Mouse (Mus musculus) brown adipose tissue, adult 24 weeks (tissue): ENCODE measurements around the gene Abhd16a. TPM values are rescaled to one million over a fixed set of nuclear protein-coding genes. Genes with fewer than 3 reads are reported as not detected.
"Not testable (repeated sequence)": the region's sequence is repeated elsewhere in the genome, so short reads cannot be mapped to it uniquely, and the experiment has no call there.

Source experiments
- H3K27ac ChIP-seq: fragments of 200-500 bp; replicated peaks from 2 replicates; pipeline ENCODE4 v1.5.1; 2012; ENCODE audit warnings: low read depth, mild to moderate bottlenecking, low read length
- H3K4me1 ChIP-seq: fragments of 200-500 bp; 2 replicates; pipeline ENCODE4 v1.6.1; 2012; ENCODE audit warnings: low read length, mixed read lengths; ENCODE audit not compliant: control insufficient read depth, insufficient read depth, insufficient read length
- H3K4me3 ChIP-seq: fragments of 200-500 bp; 2 replicates; pipeline ENCODE4 v1.5.1; 2012; ENCODE audit warnings: low read depth, mild to moderate bottlenecking, low read length, moderate library complexity; ENCODE audit not compliant: insufficient read depth
- polyA plus RNA-seq: library from polyadenylated mRNA; stranded (reverse); fragments of >200 nt; gene quantifications from 2 replicates; pipeline ENCODE4 v1.2.4, GENCODE M21; 2012; ENCODE audit not compliant: missing spikeins, insufficient read depth, insufficient read length

The Abhd16a gene
- polyA plus RNA-seq, 1 experiment, result 44.8 TPM

GRCm38 (mm10) chr17:35111774-35112173 lies 22.7 kb downstream of the Abhd16a start:
- no peak overlapping the region for H3K27ac ChIP-seq
- no peaks in the 10 kb centered on the region for H3K4me1 ChIP-seq
- no peak overlapping the region for H3K4me3 ChIP-seq

- H3K4me1 ChIP-seq, result peaks cover 2% of the 10 kb centered on the region; the same call in 1 of the 2 replicates
- no peak within 1 kb of the TSS for H3K4me3 ChIP-seq
- H3K27ac ChIP-seq, result no peak within 1 kb of the TSS
Observed at GRCm38 (mm10) chr17:35115046-35116019, 26.3 kb downstream of the Abhd16a start, which contains the start of gene Ly6g5b. Gene Ly6g5b, minus strand, starts transcription at chr17:35115428.

GRCm38 (mm10) chr17:35120745-35121142 lies 31.7 kb downstream of the Abhd16a start:
- H3K27ac ChIP-seq, result peak overlapping the region; percentile 56
- peak overlapping the region; percentile 92 for H3K4me3 ChIP-seq
- H3K4me1 ChIP-seq, result peaks cover 2% of the 10 kb centered on the region; the same call in 1 of the 2 replicates

DNA sequence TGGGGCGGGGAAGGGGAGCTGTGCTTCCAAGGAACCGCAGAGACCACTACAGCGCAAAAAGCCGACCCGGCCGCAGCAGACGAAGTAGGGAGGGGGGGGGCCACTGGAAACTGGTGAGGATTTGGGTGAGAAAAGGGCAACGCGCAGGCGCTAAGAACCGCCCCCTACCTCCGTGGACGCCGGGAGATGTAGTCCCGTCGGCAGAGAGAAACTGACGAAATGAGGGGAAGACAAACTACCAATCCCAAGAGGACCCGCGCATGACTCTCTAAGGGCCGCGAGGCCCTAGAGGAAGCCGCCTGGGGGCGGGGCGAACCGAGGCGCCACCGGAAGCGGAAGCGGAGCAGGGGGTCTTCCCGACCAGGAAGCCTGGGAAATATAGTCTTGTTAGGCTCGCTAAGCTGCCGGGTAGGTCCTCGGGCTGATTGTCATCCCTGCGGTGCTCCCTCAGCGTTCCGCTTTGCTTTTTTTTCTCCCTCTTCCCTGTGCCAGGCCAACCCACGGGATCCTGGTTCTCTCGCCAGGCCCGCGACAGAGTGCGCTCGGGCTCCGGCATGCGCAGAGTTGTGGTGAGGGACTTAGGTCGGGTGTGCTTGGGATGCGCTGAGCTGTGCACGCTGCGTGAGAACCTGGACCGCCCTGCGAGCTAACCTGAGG lies 32.2 kb downstream of the Abhd16a start, which contains the start of gene Gpank1:
Gpank1 (plus strand) TSS at position 313 of the 657 bp plus-strand sequence.
- peaks cover 2% of the 10 kb centered on the region; the same call in 1 of the 2 replicates for H3K4me1 ChIP-seq
- peak within 1 kb of the TSS; percentile 92 for H3K4me3 ChIP-seq

DNA sequence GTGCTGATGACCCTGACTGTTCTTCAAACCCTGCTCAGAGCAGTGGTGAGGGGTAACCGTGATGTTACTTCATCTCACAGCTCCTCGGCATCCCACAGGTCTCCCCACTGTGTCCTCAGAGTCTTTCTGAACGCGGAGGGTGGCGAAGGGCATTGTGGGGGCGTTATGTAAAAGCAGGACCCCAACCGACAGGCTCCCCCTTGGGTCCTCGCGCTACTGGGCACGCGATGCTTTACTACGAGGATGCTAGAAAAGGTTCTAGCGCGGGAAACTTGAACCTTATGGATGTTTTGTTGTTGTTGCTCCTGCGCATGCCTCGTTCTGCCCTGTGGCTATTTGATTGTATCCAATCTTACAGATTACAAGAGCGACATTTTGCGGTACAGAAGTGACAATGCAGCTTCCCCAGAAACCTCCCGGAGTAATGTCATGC lies 32.8 kb downstream of the Abhd16a start, which contains the start of gene Csnk2b:
Csnk2b (minus strand) TSS at position 183 of the 433 bp plus-strand sequence.
- Histone ChIP-seq H3K4me1 (peaks cover 3% of the 10 kb centered on the region), H3K27ac (peak within 1 kb of the TSS; percentile 67), H3K4me3 (peak within 1 kb of the TSS; percentile 92)

More for the DNA sequence above, 32.2 kb downstream of the Abhd16a start, which contains the start of gene Gpank1:
- H3K27ac ChIP-seq, result peak within 1 kb of the TSS; percentile 67

GRCm38 (mm10) chr17:35123287-35123686 lies 34.2 kb downstream of the Abhd16a start:
- not testable (repeated sequence) for H3K4me1 ChIP-seq, H3K27ac ChIP-seq, H3K4me3 ChIP-seq

DNA sequence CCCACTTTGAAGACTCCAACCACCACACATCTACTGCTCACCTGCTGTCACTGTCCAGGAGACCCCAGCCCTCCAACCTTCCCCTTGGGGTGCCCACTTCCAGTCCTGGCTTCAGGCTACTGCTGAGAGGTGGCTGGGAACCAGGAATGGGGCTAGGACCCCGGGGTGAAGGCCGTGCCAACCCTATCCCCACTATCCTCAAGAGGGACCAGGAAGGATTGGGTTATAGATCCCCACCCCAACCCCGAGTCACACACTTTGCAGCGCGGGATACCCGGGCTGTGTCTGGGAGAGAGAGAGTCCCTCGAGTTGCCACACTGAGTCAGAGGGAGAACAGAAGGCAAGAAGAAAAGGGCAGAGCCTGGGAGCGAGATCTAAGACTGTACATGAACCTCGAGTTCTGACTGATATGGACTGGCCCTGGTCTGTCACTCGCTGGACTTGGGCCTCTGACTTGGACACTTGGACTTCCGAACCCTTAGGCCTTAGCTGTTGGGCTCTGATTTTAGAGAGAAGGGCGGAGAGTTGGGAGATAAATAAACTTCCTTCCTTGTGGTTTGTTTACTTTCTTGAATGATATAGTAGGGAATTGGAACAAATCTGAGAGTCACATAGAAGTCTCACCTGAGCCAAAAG lies 35.3 kb downstream of the Abhd16a start:
- not testable (repeated sequence) for H3K4me3 ChIP-seq, H3K27ac ChIP-seq

GRCm38 (mm10) chr17:35125081-35125480 lies 36.0 kb downstream of the Abhd16a start:
- Histone ChIP-seq H3K4me1 (peaks cover 9% of the 10 kb centered on the region), H3K4me3 (no peak overlapping the region), H3K27ac (no peak overlapping the region)

More for the DNA sequence above, 35.3 kb downstream of the Abhd16a start:
- not testable (repeated sequence) for H3K4me1 ChIP-seq

DNA sequence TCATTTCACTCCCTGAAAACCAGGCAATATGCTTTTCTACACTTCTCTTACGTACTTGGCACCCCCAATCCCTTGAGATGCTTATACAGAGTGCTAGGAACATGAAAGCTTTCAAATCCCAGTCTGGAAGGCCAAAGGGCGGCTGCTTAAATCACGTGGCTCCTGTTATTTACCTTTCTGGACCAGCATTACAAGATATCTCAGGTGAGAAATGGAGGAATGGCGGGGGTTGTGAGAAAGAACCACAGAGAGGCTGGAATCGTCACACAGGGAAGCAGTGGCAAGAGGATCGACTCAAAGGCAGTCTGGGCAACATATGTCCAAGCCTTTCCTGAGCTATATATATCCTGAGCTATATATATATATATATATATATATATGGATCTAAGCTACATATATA lies 36.5 kb downstream of the Abhd16a start:
- Histone ChIP-seq H3K27ac (peak overlapping the region; percentile 90; the same call in 1 of the 2 replicates), H3K4me1 (peaks cover 7% of the 10 kb centered on the region), H3K4me3 (peak overlapping the region; percentile 86; the same call in 1 of the 2 replicates)

DNA sequence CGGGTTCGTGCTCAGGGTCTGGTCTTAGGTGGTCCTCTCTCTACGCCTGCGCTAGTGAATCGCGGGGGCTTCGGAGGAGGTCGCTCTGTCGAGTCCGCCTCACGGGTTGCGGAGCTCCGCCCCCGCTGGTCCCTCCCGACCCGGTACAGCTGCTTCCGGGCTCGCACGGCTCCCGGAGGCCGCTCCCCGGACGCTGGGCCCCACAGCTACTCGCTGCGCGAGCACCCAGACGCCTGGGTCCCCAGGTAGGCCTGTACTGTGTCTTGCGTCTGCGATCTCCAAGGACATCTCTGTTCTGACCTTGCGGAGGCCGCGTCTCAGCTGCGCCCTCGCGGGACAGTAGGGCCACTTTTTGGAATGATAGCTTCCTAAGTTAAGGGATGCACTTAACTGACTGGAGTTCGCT lies 37.1 kb downstream of the Abhd16a start, which contains the start of gene D17H6S53E:
D17H6S53E (plus strand) TSS at position 168 of the 406 bp plus-strand sequence.
- peak within 1 kb of the TSS; percentile 86 for H3K4me3 ChIP-seq
- H3K27ac ChIP-seq, result peak within 1 kb of the TSS; percentile 90
- peaks cover 7% of the 10 kb centered on the region for H3K4me1 ChIP-seq

DNA sequence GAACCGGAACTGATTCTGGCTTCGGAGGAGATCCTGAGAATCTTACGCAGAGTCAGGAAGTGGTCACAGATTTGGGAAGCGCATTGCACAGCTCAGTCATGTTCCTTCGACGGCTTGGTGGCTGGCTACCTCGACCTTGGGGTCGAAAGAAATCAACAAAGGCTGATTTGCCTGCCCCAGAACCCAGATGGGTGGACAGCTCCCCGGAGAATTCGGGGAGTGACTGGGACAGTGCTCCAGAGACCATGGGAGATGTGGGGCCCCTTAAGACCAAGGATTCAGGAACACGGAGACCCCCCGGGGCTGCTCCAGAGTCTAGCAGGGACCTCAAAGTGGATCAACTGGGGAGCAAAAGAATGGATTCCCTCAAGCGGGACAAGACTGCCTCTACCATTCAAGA lies 38.0 kb downstream of the Abhd16a start:
- Histone ChIP-seq H3K4me3 (peak overlapping the region; percentile 86), H3K4me1 (peaks cover 7% of the 10 kb centered on the region), H3K27ac (peak overlapping the region; percentile 90)

DNA sequence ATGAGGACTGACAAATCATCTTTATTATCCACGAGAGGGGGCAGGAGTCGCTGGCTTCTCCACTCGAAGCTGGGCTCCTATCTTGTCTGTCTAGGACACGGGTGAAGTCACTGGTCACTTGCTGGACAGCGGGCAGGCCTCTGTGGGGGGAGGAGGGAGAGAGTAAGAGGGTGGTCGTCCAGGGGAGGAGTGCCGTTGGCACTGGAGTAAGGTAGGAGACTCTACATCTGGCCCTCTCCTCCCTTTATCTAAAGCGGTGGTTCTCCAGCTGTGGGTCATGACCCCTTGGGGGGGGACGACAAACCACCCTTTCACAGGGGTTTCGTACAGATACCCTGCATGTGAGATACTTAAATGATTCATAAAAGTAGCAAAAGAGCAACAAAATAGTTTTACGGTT lies 39.9 kb downstream of the Abhd16a start:
- Histone ChIP-seq H3K4me1 (peaks cover 7% of the 10 kb centered on the region), H3K27ac (no peak overlapping the region), H3K4me3 (no peak overlapping the region)

GRCm38 (mm10) chr17:35131038-35131437 lies 42.0 kb downstream of the Abhd16a start:
- Histone ChIP-seq H3K4me3 (no peak overlapping the region), H3K4me1 (peaks cover 7% of the 10 kb centered on the region), H3K27ac (no peak overlapping the region)

- H3K4me1 ChIP-seq, result peaks cover 7% of the 10 kb centered on the region
- H3K4me3 ChIP-seq, result no peak within 1 kb of the TSS
- H3K27ac ChIP-seq, result no peak within 1 kb of the TSS
Observed at GRCm38 (mm10) chr17:35131500-35132173, 42.6 kb downstream of the Abhd16a start, which contains the start of gene Apom. Gene Apom, minus strand, starts transcription at chr17:35132050.
